Mouse (Mus musculus) brain, adult 2 months (tissue): Measurements from ENCODE around the gene Metap1d.

Experiments used
- DNase-seq: peaks from one replicate; pipeline ENCODE4 v3.0.0; 2011; ENCODE audit warnings: low read depth, low spot score

Gene Metap1d

GRCm38 (mm10) chr2:71453161-71453916 is at the start of gene Metap1d:
Gene Metap1d (plus strand): TSS chr2:71453276.
- DNase-seq: peak; percentile 99

GRCm38 (mm10) chr2:71405613-71406012 is 47.5 kb upstream of the Metap1d start:
- DNase-seq: no peak

- no peak for DNase-seq
Measured at GRCm38 (mm10) chr2:71418760-71419280, 34.3 kb upstream of the Metap1d start.

- DNase-seq: no peak
Measured at GRCm38 (mm10) chr2:71419408-71419807, 33.7 kb upstream of the Metap1d start.

- DNase-seq: no peak
Measured at GRCm38 (mm10) chr2:71420895-71421425, 32.1 kb upstream of the Metap1d start.

- DNase-seq: no peak
Measured at GRCm38 (mm10) chr2:71424545-71424944, 28.5 kb upstream of the Metap1d start.

- DNase-seq: no peak
Measured at GRCm38 (mm10) chr2:71435440-71435839, 17.6 kb upstream of the Metap1d start.

GRCm38 (mm10) chr2:71443376-71443775 is 9.7 kb upstream of the Metap1d start:
- DNase-seq: no peak

GRCm38 (mm10) chr2:71445536-71446196 is 7.4 kb upstream of the Metap1d start:
- peak; percentile 8 for DNase-seq

- DNase-seq: no peak
Measured at GRCm38 (mm10) chr2:71449604-71450003, 3.5 kb upstream of the Metap1d start.

- DNase-seq: peak; percentile 35
Measured at GRCm38 (mm10) chr2:71451761-71452160, 1.3 kb upstream of the Metap1d start.

GRCm38 (mm10) chr2:71453917-71454260 is 813 bp downstream of the Metap1d start:
- no peak for DNase-seq

GRCm38 (mm10) chr2:71458624-71459023 is 5.5 kb downstream of the Metap1d start:
- no peak for DNase-seq

- DNase-seq: no peak
Measured at GRCm38 (mm10) chr2:71459659-71460058, 6.6 kb downstream of the Metap1d start.

- DNase-seq: no peak
Measured at GRCm38 (mm10) chr2:71461139-71461538, 8.1 kb downstream of the Metap1d start.

GRCm38 (mm10) chr2:71461589-71461988 is 8.5 kb downstream of the Metap1d start:
- DNase-seq: no peak

- no peak for DNase-seq
Measured at GRCm38 (mm10) chr2:71462066-71462465, 9.0 kb downstream of the Metap1d start.

GRCm38 (mm10) chr2:71462553-71462952 is 9.5 kb downstream of the Metap1d start:
- no peak for DNase-seq

- DNase-seq: peak; percentile 4
Measured at GRCm38 (mm10) chr2:71466103-71466502, 13.0 kb downstream of the Metap1d start.

GRCm38 (mm10) chr2:71466861-71467450 is 13.9 kb downstream of the Metap1d start:
- peak; percentile 73 for DNase-seq

- DNase-seq: no peak
Measured at GRCm38 (mm10) chr2:71471094-71471493, 18.0 kb downstream of the Metap1d start.

GRCm38 (mm10) chr2:71473830-71474229 is 20.8 kb downstream of the Metap1d start:
- DNase-seq: no peak
